Mouse (Mus musculus): ENCODE results near the gene Pifo. TPM values are rescaled to one million over a fixed set of nuclear protein-coding genes. Genes with fewer than 3 reads are reported as not detected.
"Not testable (repeated sequence)": the region's sequence is repeated elsewhere in the genome, so short reads cannot be mapped to it uniquely, and the experiment has no call there.

Gene Pifo
- polyA plus RNA-seq, 1 experiment from 2014 or later = 8.5 TPM

DNA sequence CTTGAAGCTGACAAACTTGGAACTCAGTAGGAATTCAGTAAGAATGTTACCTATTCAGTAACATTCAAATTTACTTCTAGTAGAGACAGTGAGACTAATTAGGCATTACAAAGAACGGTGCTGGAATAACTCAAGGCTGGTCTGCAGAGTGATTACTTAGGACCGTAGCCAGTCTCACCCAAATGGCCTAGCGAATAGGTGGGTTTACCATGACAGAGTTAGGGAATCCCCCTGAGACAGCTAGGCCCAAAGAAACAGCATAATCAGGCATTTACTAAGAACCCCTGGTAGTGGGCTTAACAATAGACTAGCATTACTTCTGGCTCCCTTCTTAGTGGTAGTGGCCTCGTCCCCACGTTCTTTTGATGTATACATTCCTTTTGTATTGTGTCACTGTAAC lies 24.8 kb downstream of the Pifo start:
- not testable (repeated sequence) for H3K27me3 ChIP-seq; H3K4me1 ChIP-seq; ATAC-seq (replicated peaks); H3K9me3 ChIP-seq; H3K27ac ChIP-seq (replicated peaks); H3K36me3 ChIP-seq; H3K4me3 ChIP-seq; H3K9ac ChIP-seq (replicated peaks); H3K4me2 ChIP-seq (replicated peaks)
- WGBS = 35% methylated on average over 5 of the region's 5 CpGs

DNA sequence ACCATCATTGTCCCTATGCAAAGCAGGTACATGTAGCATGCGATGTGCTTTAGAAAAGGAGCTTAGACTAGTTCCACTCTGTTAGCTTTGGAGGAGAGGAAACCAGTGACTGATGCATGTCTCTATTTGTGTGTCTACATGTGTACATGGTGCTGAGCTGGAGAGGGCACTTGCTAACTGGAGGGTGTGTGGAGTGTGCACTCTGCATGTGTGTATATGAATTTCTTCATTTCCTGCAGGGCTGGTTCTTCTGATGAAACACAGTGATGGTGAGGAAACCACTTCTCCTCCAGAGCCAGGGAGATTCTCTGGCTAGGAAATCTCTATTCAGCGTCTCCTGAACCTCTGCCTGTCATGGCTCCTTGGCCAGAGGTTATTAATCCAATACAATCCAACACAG lies 40.3 kb downstream of the Pifo start:
- Histone ChIP-seq H3K36me3 (peaks cover 18% of the 10 kb centered on the region; the same call in 1 of the 2 replicates), H3K4me1 (no peaks in the 10 kb centered on the region), H3K4me3 (no peak overlapping the region), H3K4me2 (replicated peaks) (no peak overlapping the region), H3K27ac (replicated peaks) (no peak overlapping the region), H3K9me3 (no peaks in the 10 kb centered on the region), H3K9ac (replicated peaks) (no peak overlapping the region), H3K27me3 (no peaks in the 10 kb centered on the region)
- no peak for ATAC-seq (replicated peaks)
- 87% methylated on average over 2 of the region's 2 CpGs for WGBS

DNA sequence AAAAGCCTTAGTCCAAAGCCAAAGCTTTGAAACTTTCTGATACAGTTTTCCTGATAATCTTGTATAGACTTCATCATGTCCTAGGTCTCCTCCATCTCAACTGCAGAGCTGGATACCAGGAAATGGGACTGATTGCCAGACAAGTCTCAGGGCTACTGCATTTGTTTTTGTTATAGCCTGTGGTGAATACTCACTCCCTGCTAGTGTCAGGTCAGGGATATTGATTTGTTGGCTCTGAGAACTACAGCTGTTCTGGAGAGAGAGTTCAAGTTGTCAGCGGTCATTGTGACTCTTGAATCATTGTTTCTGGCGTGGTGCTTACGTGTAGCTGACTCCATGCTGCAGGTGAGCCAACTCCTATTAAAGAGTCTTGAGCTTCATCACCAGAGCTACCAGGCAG lies 41.0 kb downstream of the Pifo start, which contains the start of gene Ovgp1:
Ovgp1 (plus strand) TSS at position 301 of the 400 bp plus-strand sequence.
- Histone ChIP-seq H3K9ac (replicated peaks) (no peak within 1 kb of the TSS), H3K36me3 (peaks cover 25% of the 10 kb centered on the region), H3K27ac (replicated peaks) (no peak within 1 kb of the TSS), H3K4me2 (replicated peaks) (no peak within 1 kb of the TSS), H3K4me3 (no peak within 1 kb of the TSS), H3K4me1 (no peaks in the 10 kb centered on the region), H3K9me3 (no peaks in the 10 kb centered on the region), H3K27me3 (no peaks in the 10 kb centered on the region)
- ATAC-seq (replicated peaks) = no peak
- WGBS = 89% methylated on average over 3 of the region's 3 CpGs

DNA sequence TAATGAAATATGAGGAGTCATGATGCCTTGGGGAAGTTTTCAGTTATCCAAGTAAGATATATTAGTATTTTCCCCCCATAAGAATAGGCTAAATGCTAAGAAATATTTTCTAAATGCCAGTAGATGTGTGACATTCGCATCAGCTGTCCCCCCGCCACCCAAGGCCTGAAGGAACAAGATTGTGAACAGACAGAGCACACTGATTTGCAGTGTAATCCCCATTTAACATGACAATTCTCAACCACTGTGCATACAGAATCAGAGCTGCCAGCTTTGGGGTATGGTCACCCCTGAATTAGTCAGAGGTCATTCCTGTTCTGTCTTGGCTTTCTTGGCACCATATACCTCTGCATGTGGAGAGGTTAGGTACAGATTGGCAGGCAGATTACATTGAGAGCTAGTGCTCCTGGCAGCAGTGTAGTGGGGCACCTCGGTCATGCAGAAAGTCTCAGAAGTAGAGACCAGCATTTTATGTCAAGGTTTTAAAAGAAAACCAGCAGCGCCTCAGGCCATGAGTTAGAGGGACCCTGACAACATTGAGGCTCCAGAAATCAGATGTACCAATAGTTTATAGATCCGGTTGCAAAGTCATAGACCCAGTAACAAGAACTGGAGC lies 42.5 kb downstream of the Pifo start:
- H3K9ac ChIP-seq (replicated peaks) = no peak overlapping the region
- H3K27me3 ChIP-seq = no peaks in the 10 kb centered on the region
- H3K27ac ChIP-seq (replicated peaks) = no peak overlapping the region
- no peak overlapping the region for H3K4me2 ChIP-seq (replicated peaks)
- H3K4me3 ChIP-seq = no peak overlapping the region
- H3K36me3 ChIP-seq = peaks cover 40% of the 10 kb centered on the region
- ATAC-seq (replicated peaks) = no peak
- no peaks in the 10 kb centered on the region for H3K4me1 ChIP-seq
- 83% methylated on average over 5 of the region's 5 CpGs for WGBS
- H3K9me3 ChIP-seq = no peaks in the 10 kb centered on the region

DNA sequence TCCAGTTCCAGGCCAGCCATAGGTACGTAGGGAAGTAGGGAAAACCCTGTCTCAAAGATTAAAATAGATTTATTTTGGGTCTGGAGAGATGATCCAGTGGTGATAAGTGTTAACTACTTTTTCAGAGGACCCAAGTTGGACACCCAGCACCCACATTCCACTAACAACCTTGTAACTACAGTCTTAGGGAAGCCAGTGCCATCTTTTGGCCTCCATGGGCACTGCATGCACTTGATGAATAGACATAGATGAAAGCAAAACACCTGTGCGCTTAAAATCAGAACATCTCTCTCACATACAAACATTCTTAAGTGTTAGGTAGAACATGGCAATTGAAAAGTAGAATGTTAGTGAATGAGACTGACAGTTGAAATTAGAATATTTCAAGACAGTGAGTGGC lies 53.7 kb downstream of the Pifo start:
- 96% methylated on average over 2 of the region's 2 CpGs for WGBS
- H3K9me3 ChIP-seq = no peaks in the 10 kb centered on the region
- no peak overlapping the region for H3K9ac ChIP-seq (replicated peaks)
- H3K4me3 ChIP-seq = peak overlapping the region; percentile 98
- no peak overlapping the region for H3K27ac ChIP-seq (replicated peaks)
- H3K4me1 ChIP-seq = peaks cover 28% of the 10 kb centered on the region
- peak overlapping the region; percentile 77 for H3K4me2 ChIP-seq (replicated peaks)
- no peak for ATAC-seq (replicated peaks)
- H3K27me3 ChIP-seq = no peaks in the 10 kb centered on the region
- H3K36me3 ChIP-seq = peaks cover 51% of the 10 kb centered on the region

DNA sequence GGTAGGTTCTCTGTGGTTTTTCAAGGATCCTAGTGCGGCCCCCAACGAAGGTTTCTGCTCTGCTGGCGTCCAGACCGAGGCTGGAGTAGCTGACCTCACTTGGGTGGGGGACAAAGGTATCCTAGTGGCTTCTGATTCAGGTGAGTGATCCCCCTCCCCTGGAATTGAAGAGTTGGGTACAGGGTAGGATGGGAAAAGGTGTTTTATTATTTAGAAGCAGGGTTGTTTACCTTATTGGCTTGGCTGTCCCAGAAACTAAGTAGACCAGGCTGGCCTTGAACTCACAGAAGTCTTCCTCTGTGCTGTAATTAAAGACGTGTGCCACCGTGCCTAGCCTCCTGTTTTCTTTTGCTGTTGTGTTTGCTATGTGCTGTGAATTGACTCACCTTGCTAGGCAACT lies 54.4 kb downstream of the Pifo start, which contains the start of gene Atp5f1:
Atp5f1 (minus strand) TSS at position 101 of the 400 bp plus-strand sequence.
- WGBS = 7% methylated on average over 6 of the region's 6 CpGs
- H3K27me3 ChIP-seq = no peaks in the 10 kb centered on the region

DNA sequence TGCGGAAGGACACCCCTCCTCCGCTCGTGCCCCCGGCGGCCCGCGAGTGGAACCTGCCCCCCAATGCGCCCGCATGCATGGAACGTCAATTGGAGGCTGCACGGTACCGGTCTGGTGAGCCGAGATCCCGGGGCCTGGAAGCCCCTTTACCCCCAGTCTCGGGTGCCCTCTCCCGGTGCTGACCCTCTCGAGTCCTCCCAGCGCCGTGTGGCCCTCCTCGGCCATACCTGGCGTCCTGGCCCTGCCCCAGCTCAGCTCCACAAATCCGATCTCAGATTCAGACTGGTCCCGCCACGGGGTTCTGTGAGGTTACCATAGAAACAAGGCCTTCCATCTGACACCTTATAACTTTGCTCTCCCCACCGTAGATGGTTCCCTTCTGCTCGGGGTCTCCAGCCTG lies 54.9 kb downstream of the Pifo start:
- ATAC-seq (replicated peaks) = peak; percentile 82
- Histone ChIP-seq H3K9ac (replicated peaks) (peak overlapping the region; percentile 76), H3K27ac (replicated peaks) (peak overlapping the region; percentile 61), H3K27me3 (no peaks in the 10 kb centered on the region), H3K4me3 (peak overlapping the region; percentile 98), H3K36me3 (peaks cover 47% of the 10 kb centered on the region), H3K4me1 (peaks cover 28% of the 10 kb centered on the region), H3K4me2 (replicated peaks) (peak overlapping the region; percentile 77), H3K9me3 (no peaks in the 10 kb centered on the region)
- WGBS = 1% methylated on average over 26 of the region's 26 CpGs

More for the DNA sequence above, 54.4 kb downstream of the Pifo start, which contains the start of gene Atp5f1:
- peaks cover 47% of the 10 kb centered on the region for H3K36me3 ChIP-seq
- no peak for ATAC-seq (replicated peaks)
- H3K27ac ChIP-seq (replicated peaks) = peak within 1 kb of the TSS; percentile 91
- peak within 1 kb of the TSS; percentile 99 for H3K9ac ChIP-seq (replicated peaks)
- H3K4me1 ChIP-seq = peaks cover 28% of the 10 kb centered on the region
- peak within 1 kb of the TSS; percentile 98 for H3K4me3 ChIP-seq
- H3K4me2 ChIP-seq (replicated peaks) = peak within 1 kb of the TSS; percentile 77
- H3K9me3 ChIP-seq = no peaks in the 10 kb centered on the region

DNA sequence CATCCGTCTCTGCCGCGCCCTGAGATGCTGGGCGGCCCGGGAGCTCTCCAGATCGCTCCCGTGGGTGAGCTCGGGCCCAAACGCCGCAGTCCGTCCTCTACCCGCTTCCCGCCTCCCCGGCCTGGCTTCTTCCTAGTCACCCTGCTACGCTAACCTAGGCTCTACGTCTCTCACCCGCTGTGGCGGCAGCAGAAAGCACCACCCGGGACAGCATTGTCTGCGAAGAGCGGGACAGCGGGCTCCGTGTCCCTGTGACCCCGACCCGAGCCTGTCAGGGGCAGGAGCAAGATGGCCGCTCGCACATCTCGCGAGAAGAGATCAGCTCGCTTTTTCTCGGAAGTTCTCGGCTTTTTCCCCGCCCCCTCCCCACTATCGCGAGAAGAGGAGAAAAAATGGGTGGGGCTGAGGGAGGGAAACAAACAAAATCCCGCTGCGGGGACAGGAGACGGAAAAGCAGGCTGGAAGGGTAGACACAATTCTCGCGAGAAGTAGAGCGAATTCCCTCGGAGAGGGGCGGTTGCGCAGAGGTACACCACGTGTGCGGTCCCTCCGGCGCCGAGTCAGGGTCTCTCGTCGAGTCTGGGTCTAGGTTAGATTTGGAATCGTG lies 55.4 kb downstream of the Pifo start, which contains the start of gene Wdr77:
Wdr77 (plus strand) TSS at position 396 of the 607 bp plus-strand sequence.
- peak; percentile 99 for ATAC-seq (replicated peaks)
- H3K4me2 ChIP-seq (replicated peaks) = peak within 1 kb of the TSS; percentile 77
- no peaks in the 10 kb centered on the region for H3K9me3 ChIP-seq
- H3K4me3 ChIP-seq = peak within 1 kb of the TSS; percentile 98
- H3K9ac ChIP-seq (replicated peaks) = peak within 1 kb of the TSS; percentile 99
- no peaks in the 10 kb centered on the region for H3K27me3 ChIP-seq
- H3K27ac ChIP-seq (replicated peaks) = peak within 1 kb of the TSS; percentile 91
- peaks cover 28% of the 10 kb centered on the region for H3K4me1 ChIP-seq
- peaks cover 45% of the 10 kb centered on the region for H3K36me3 ChIP-seq
- under 1% methylated on average over 52 of the region's 52 CpGs for WGBS

DNA sequence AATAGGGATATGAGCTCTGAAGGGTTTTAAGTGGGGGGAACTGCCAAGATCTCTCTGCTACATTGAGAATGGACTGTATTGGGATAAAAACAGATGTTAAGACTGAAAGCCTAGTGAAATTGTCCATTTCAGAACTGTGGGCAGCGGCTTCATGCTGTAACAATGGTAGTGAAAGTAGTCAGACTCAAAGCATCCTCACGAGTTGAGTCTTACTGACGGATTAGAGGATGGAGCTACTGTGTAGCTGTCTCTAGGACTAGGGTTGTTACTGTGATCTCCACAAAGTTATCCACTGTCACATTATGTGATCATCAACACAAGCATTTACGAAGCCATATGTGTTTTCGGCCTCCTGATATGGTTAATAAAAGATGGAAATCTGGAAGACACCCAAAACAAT lies 56.2 kb downstream of the Pifo start:
- H3K27ac ChIP-seq (replicated peaks) = no peak overlapping the region
- H3K9me3 ChIP-seq = no peaks in the 10 kb centered on the region
- 48% methylated on average over 5 of the region's 5 CpGs for WGBS
- no peaks in the 10 kb centered on the region for H3K27me3 ChIP-seq
- H3K4me1 ChIP-seq = peaks cover 28% of the 10 kb centered on the region
- H3K9ac ChIP-seq (replicated peaks) = peak overlapping the region; percentile 99
- no peak for ATAC-seq (replicated peaks)
- peak overlapping the region; percentile 98 for H3K4me3 ChIP-seq
- peaks cover 43% of the 10 kb centered on the region for H3K36me3 ChIP-seq
- peak overlapping the region; percentile 67 for H3K4me2 ChIP-seq (replicated peaks)

DNA sequence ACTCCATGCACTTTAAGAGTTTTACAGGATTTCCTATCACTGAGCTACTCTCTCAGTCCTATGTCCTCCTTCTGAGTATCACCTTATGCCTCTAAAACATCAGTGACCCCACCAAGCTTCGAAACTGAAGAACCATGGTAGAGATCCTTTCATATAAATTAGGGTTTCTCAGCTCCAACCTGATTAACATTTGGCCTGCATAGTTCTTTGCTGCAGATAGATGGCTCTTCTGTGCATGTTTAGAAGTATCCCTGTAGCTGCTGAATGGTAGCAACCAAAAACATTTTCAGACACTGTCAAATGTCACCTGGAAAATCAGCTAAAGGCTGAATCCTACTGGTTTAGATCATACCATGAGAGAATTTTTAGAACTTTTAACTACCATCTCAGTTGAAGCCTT lies 57.2 kb downstream of the Pifo start:
- Histone ChIP-seq H3K27me3 (no peaks in the 10 kb centered on the region), H3K9ac (replicated peaks) (no peak overlapping the region), H3K4me1 (peaks cover 28% of the 10 kb centered on the region), H3K9me3 (no peaks in the 10 kb centered on the region), H3K4me2 (replicated peaks) (no peak overlapping the region), H3K36me3 (peaks cover 43% of the 10 kb centered on the region), H3K27ac (replicated peaks) (no peak overlapping the region), H3K4me3 (no peak overlapping the region)
- ATAC-seq (replicated peaks) = no peak
- 96% methylated on average over 1 of the region's 1 CpGs for WGBS

DNA sequence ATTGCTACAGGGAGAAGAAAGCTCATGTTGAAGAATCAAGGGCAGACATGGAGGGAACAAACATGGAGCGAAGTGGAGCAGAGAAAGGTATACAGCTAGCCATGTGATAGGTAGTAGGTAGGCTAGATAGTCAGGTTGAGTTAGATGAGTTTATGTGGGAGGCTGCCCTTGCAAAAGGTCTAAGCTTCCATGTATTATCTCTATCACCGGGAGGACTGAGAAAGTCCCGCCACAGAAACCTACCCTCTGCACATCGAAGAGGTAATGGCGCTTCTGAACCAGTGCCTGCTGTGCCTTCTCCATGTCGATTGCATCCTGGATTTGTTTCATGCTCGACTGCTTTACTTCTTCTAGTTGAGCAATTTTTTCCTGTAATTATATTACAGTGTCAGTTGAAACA lies 63.1 kb downstream of the Pifo start:
- peaks cover 78% of the 10 kb centered on the region for H3K36me3 ChIP-seq
- no peak for ATAC-seq (replicated peaks)
- no peaks in the 10 kb centered on the region for H3K9me3 ChIP-seq

More for the DNA sequence above, 63.1 kb downstream of the Pifo start:
- Histone ChIP-seq H3K4me3 (no peak overlapping the region), H3K9ac (replicated peaks) (no peak overlapping the region), H3K27me3 (no peaks in the 10 kb centered on the region), H3K27ac (replicated peaks) (no peak overlapping the region), H3K4me2 (replicated peaks) (no peak overlapping the region), H3K4me1 (no peaks in the 10 kb centered on the region)
- WGBS = 95% methylated on average over 7 of the region's 7 CpGs

Data from forebrain, embryonic 15.5 days (tissue).